Mouse (Mus musculus) thymus, adult 2 months (tissue): Measurements from ENCODE around the gene Cebpg. TPM values are rescaled to one million over a fixed set of nuclear protein-coding genes. Genes with fewer than 3 reads are reported as not detected.

ENCODE experiments used
- DNase-seq: peaks from one replicate; pipeline ENCODE4 v3.0.0; 2021
- H3K27ac ChIP-seq: fragments of 200-500 bp; 2 replicates; pipeline ENCODE4 v1.5.1; 2012; ENCODE audit warnings: low read length, control low read depth; ENCODE audit not compliant: control insufficient read depth, insufficient read depth
- H3K27me3 ChIP-seq: fragments of 200-500 bp; 2 replicates; pipeline ENCODE4 v1.6.1; 2012; ENCODE audit warnings: mild to moderate bottlenecking, low read length, moderate library complexity, mixed read lengths; ENCODE audit not compliant: control insufficient read depth, insufficient read depth
- H3K36me3 ChIP-seq: fragments of 200-500 bp; 2 replicates; pipeline ENCODE4 v1.6.1; 2012; ENCODE audit warnings: mild to moderate bottlenecking, low read length, moderate library complexity; ENCODE audit not compliant: control insufficient read depth, insufficient read depth
- H3K4me1 ChIP-seq: fragments of 200-500 bp; replicated peaks from 2 replicates; pipeline ENCODE4 v1.6.1; 2012; ENCODE audit warnings: low read length; ENCODE audit not compliant: control insufficient read depth, insufficient read depth
- H3K4me3 ChIP-seq: fragments of 200-500 bp; 2 replicates; pipeline ENCODE4 v1.5.1; 2012; ENCODE audit warnings: mild to moderate bottlenecking, low read length, control low read depth, moderate library complexity; ENCODE audit not compliant: control insufficient read depth, insufficient read depth
- CTCF ChIP-seq: fragments of 200-500 bp; IDR thresholded peaks from 2 replicates; pipeline ENCODE4 v1.5.1; 2012; ENCODE audit warnings: mild to moderate bottlenecking, control low read depth, low read length, moderate library complexity, borderline replicate concordance; ENCODE audit not compliant: control insufficient read depth, poor library complexity, insufficient read depth; ENCODE audit errors: extremely low read depth
- POLR2A ChIP-seq: fragments of 200-500 bp; IDR thresholded peaks from 2 replicates; pipeline ENCODE4 v1.6.1; 2012; ENCODE audit warnings: mild to moderate bottlenecking, low read length, control low read depth, moderate library complexity; ENCODE audit not compliant: control insufficient read depth, poor library complexity, insufficient read depth; ENCODE audit errors: extremely low read depth
- WGBS: fragments of 180-500 bp; shearing (Covaris S2); methylation state at CpG from one replicate; pipeline ENCODE4 v1.1.7; 2018; 5-methylcytosine and 5-hydroxymethylcytosine counted together
- polyA plus RNA-seq: library from polyadenylated mRNA; depleted of rRNA; stranded (reverse); fragments of >200 nt; gene quantifications from 2 replicates; pipeline ENCODE4 v1.2.3, GENCODE M21; 2012

Cebpg gene
- polyA plus RNA-seq, 1 experiment, result 11.9 TPM

GRCm38 (mm10) chr7:35035565-35035964, 20.8 kb downstream of the Cebpg start:
- no peaks in the 10 kb centered on the region for H3K27me3 ChIP-seq
- no peak overlapping the region for H3K27ac ChIP-seq
- no peak for TF ChIP-seq CTCF
- TF ChIP-seq POLR2A, result no peak

GRCm38 (mm10) chr7:35035141-35035553, 21.2 kb downstream of the Cebpg start:
- Histone ChIP-seq H3K27me3 (no peaks in the 10 kb centered on the region), H3K4me1 (0 out of 2 replicates have a peak, but pooled peaks cover 2% of the 10 kb centered on the region), H3K27ac (no peak overlapping the region), H3K36me3 (no peaks in the 10 kb centered on the region), H3K4me3 (no peak overlapping the region)
- no peak for TF ChIP-seq CTCF
- TF ChIP-seq POLR2A, result no peak
- WGBS, result 96% methylated on average over 6 of the region's 6 CpGs
- no peak for DNase-seq

More at GRCm38 (mm10) chr7:35035565-35035964, 20.8 kb downstream of the Cebpg start:
- no peak for DNase-seq
- Histone ChIP-seq H3K4me1 (no peaks in the 10 kb centered on the region), H3K36me3 (no peaks in the 10 kb centered on the region), H3K4me3 (no peak overlapping the region)
- WGBS, result 88% methylated on average over 4 of the region's 4 CpGs

GRCm38 (mm10) chr7:35030567-35030966, 25.8 kb downstream of the Cebpg start:
- H3K4me3 ChIP-seq, result no peak overlapping the region
- H3K4me1 ChIP-seq, result 0 out of 2 replicates have a peak, but pooled peaks cover 3% of the 10 kb centered on the region
- H3K27ac ChIP-seq, result no peak overlapping the region
- no peak for DNase-seq
- TF ChIP-seq POLR2A, result no peak
- TF ChIP-seq CTCF, result no peak
- H3K36me3 ChIP-seq, result no peaks in the 10 kb centered on the region
- H3K27me3 ChIP-seq, result no peaks in the 10 kb centered on the region
- 95% methylated on average over 6 of the region's 6 CpGs for WGBS

GRCm38 (mm10) chr7:35029648-35030047, 26.7 kb downstream of the Cebpg start:
- Histone ChIP-seq H3K27ac (no peak overlapping the region), H3K4me1 (0 out of 2 replicates have a peak, but pooled peaks cover 3% of the 10 kb centered on the region), H3K36me3 (no peaks in the 10 kb centered on the region), H3K4me3 (no peak overlapping the region), H3K27me3 (no peaks in the 10 kb centered on the region)
- no peak for DNase-seq
- WGBS, result 99% methylated on average over 3 of the region's 3 CpGs
- no peak for TF ChIP-seq CTCF

GRCm38 (mm10) chr7:35029228-35029627, 27.1 kb downstream of the Cebpg start:
- TF ChIP-seq CTCF (no peak), POLR2A (no peak)
- Histone ChIP-seq H3K4me1 (0 out of 2 replicates have a peak, but pooled peaks cover 3% of the 10 kb centered on the region), H3K36me3 (no peaks in the 10 kb centered on the region), H3K4me3 (no peak overlapping the region), H3K27me3 (no peaks in the 10 kb centered on the region), H3K27ac (no peak overlapping the region)
- WGBS, result 93% methylated on average over 5 of the region's 5 CpGs
- DNase-seq, result no peak

- Histone ChIP-seq H3K27ac (no peak overlapping the region), H3K36me3 (no peaks in the 10 kb centered on the region), H3K4me1 (0 out of 2 replicates have a peak, but pooled peaks cover 3% of the 10 kb centered on the region), H3K4me3 (no peak overlapping the region), H3K27me3 (no peaks in the 10 kb centered on the region)
- WGBS, result 30% methylated on average over 16 of the region's 16 CpGs
- TF ChIP-seq CTCF, result no peak
- no peak for DNase-seq
Observed at GRCm38 (mm10) chr7:35028559-35028958, 27.8 kb downstream of the Cebpg start.

GRCm38 (mm10) chr7:35027801-35028420, 28.5 kb downstream of the Cebpg start:
- Histone ChIP-seq H3K4me1 (0 out of 2 replicates have a peak, but pooled peaks cover 3% of the 10 kb centered on the region), H3K27me3 (no peaks in the 10 kb centered on the region), H3K27ac (no peak overlapping the region; the same call in 1 of the 2 replicates), H3K4me3 (no peak overlapping the region), H3K36me3 (no peaks in the 10 kb centered on the region)
- WGBS, result 89% methylated on average over 9 of the region's 9 CpGs
- TF ChIP-seq CTCF (no peak), POLR2A (no peak)
- DNase-seq, result no peak
